Mouse (Mus musculus): Measurements from ENCODE around the gene Hc.

Gene Hc

GRCm38 (mm10) chr2:34951469-34951868 is 109.8 kb downstream of the Hc start:
- no peak for DNase-seq

GRCm38 (mm10) chr2:34948622-34949021 is 112.6 kb downstream of the Hc start:
- no peak for DNase-seq

- DNase-seq, result no peak
Observed at GRCm38 (mm10) chr2:34946046-34946445, 115.2 kb downstream of the Hc start.

- no peak for DNase-seq
Observed at GRCm38 (mm10) chr2:34945580-34945979, 115.7 kb downstream of the Hc start.

- peak; percentile 44 to 78 for DNase-seq
Observed at GRCm38 (mm10) chr2:34944761-34945160, 116.5 kb downstream of the Hc start.

- no peak for DNase-seq
Observed at GRCm38 (mm10) chr2:34943556-34944120, 117.6 kb downstream of the Hc start.

GRCm38 (mm10) chr2:34941061-34941675 is 120.1 kb downstream of the Hc start:
- DNase-seq, result no peak

- DNase-seq, result no peak
Observed at GRCm38 (mm10) chr2:34940246-34940645, 121.0 kb downstream of the Hc start.

GRCm38 (mm10) chr2:34938269-34939208 is 122.7 kb downstream of the Hc start:
- DNase-seq, result no peak

- DNase-seq, result no peak
Observed at GRCm38 (mm10) chr2:34937460-34937859, 123.8 kb downstream of the Hc start.
